In the genomic region with DNA sequence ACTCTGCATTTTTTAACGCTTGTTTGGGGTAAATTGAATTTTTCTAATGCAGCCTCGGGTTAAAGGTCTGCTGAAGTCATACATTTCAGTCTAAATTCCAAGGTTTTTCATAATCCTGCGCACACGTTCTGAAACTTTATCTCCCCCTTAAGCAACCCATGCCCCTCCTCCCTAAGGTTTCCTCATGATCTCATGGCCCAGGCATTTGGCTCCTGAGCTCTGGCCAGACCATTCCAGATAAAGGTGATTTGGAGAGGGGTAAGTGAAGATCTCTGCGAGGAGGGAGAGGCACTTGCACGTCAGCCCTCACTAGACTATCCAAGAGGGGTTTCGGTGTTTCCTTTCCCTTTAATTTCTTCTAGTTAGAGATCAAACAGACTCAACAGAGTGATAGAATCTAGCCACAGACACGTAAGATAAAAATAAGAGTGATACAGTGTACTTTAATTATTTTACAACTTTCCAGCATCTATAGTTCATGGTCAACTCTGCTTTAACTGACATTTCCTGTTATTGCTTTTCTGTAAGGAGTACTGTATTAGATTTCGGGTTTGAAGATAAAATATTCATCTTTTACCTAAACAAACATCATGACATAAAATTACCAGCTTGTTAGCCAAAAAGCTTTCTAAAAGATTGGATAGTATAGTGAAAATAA, we compare ENCODE assay signal across 9 mouse cellular contexts. TPM values are rescaled to one million over a fixed set of nuclear protein-coding genes. Genes with fewer than 3 reads are reported as not detected.
DNase-seq lines count a peak whose midpoint lies in the region; ATAC-seq and TF ChIP-seq lines count a peak whose summit lies in the region.
"Had no signal": no experiment of that assay in that cellular context is flagged by ENCODE, and none has a peak within 500 bp of the region (broad histone marks: within the 10 kb centered on the region; RNA-seq: fewer than 3 reads in every experiment).

No protein-coding gene starts in this region.

- no peaks in the 10 kb centered on the region for H3K4me1 ChIP-seq in limb, embryonic 11.5 days (ENCODE audit: control insufficient read depth, insufficient read depth, low read length)
- 0 out of 2 replicates have a peak, but pooled peaks cover 5% of the 10 kb centered on the region for H3K4me1 ChIP-seq in limb, embryonic 10.5 days
- 0 out of 2 replicates have a peak, but pooled peaks cover 2% of the 10 kb centered on the region for H3K4me1 ChIP-seq in intestine, embryonic 16.5 days (ENCODE audit: control insufficient read depth, insufficient read depth, low read length)
- peaks cover 12% of the 10 kb centered on the region for H3K4me1 ChIP-seq in stomach, embryonic 14.5 days (ENCODE audit: control insufficient read depth, insufficient read depth, low read length)
- no peaks in the 10 kb centered on the region for H3K4me1 ChIP-seq in cerebellum, adult 2 months (ENCODE audit: control insufficient read depth, insufficient read depth, low read length)
- no peaks in the 10 kb centered on the region for H3K4me1 ChIP-seq in thymus, adult 2 months (replicated peaks; ENCODE audit: control insufficient read depth, insufficient read depth, low read length)

- WGBS in limb, embryonic 11.5 days = 49% methylated on average over 9 of the region's 9 CpGs
- WGBS in limb, embryonic 10.5 days = 51% methylated on average over 9 of the region's 9 CpGs
- 27% methylated on average over 9 of the region's 9 CpGs for WGBS in intestine, embryonic 16.5 days
- 20% methylated on average over 9 of the region's 9 CpGs for WGBS in stomach, embryonic 14.5 days
- WGBS in cerebellum, adult 2 months = 82% methylated on average over 9 of the region's 9 CpGs
- WGBS in thymus, adult 2 months = 51% methylated on average over 9 of the region's 9 CpGs

- no peaks in the 10 kb centered on the region for H3K27me3 ChIP-seq in limb, embryonic 11.5 days (ENCODE audit: control insufficient read depth, insufficient read depth, low read length)
- no peaks in the 10 kb centered on the region for H3K27me3 ChIP-seq in limb, embryonic 10.5 days (ENCODE audit: low read depth, poor library complexity, severe bottlenecking)
- H3K27me3 ChIP-seq in intestine, embryonic 16.5 days (replicated peaks; ENCODE audit: control insufficient read depth, insufficient read depth, low read length) = no peaks in the 10 kb centered on the region
- H3K27me3 ChIP-seq in stomach, embryonic 14.5 days (ENCODE audit: control insufficient read depth, insufficient read depth, low read length) = no peaks in the 10 kb centered on the region
- H3K27me3 ChIP-seq in cerebellum, adult 2 months (ENCODE audit: control insufficient read depth, insufficient read depth, low read length) = no peaks in the 10 kb centered on the region
- no peaks in the 10 kb centered on the region for H3K27me3 ChIP-seq in thymus, adult 2 months (ENCODE audit: control insufficient read depth, insufficient read depth, low read length)

- no peaks in the 10 kb centered on the region for H3K9me3 ChIP-seq in limb, embryonic 11.5 days (ENCODE audit: control insufficient read depth, low read length)
- H3K9me3 ChIP-seq in limb, embryonic 10.5 days (replicated peaks) = no peaks in the 10 kb centered on the region
- H3K9me3 ChIP-seq in intestine, embryonic 16.5 days (ENCODE audit: control insufficient read depth, low read length) = no peaks in the 10 kb centered on the region
- H3K9me3 ChIP-seq in stomach, embryonic 14.5 days (ENCODE audit: control insufficient read depth, low read depth, low read length) = no peaks in the 10 kb centered on the region

- no peak for TF ChIP-seq CTCF in cerebellum, adult 2 months (IDR thresholded peaks at IDR 0.05; ENCODE audit: borderline replicate concordance, insufficient read depth, low read depth, low read length)
- TF ChIP-seq CTCF in thymus, adult 2 months (IDR thresholded peaks at IDR 0.05; ENCODE audit: borderline replicate concordance, control insufficient read depth, extremely low read depth, insufficient read depth, low read length, poor library complexity) = no peak

- H3K4me3 ChIP-seq in limb, embryonic 11.5 days (ENCODE audit: low read depth, low read length) = no peak overlapping the region
- no peak overlapping the region for H3K4me3 ChIP-seq in limb, embryonic 10.5 days
- H3K4me3 ChIP-seq in intestine, embryonic 16.5 days (ENCODE audit: low read length) = no peak overlapping the region
- no peak overlapping the region for H3K4me3 ChIP-seq in stomach, embryonic 14.5 days (ENCODE audit: low read depth, low read length)
- H3K4me3 ChIP-seq in cerebellum, adult 2 months (replicated peaks; ENCODE audit: insufficient read depth, low read depth, low read length) = no peak overlapping the region
- H3K4me3 ChIP-seq in thymus, adult 2 months (ENCODE audit: control insufficient read depth, insufficient read depth, low read length) = no peak overlapping the region
- H3K4me3 ChIP-seq: erythroblast, embryonic 14.5 days had no signal

- H3K9ac ChIP-seq in limb, embryonic 11.5 days (ENCODE audit: low read length) = no peak overlapping the region
- no peak overlapping the region for H3K9ac ChIP-seq in intestine, embryonic 16.5 days (ENCODE audit: low read depth, low read length)
- no peak overlapping the region for H3K9ac ChIP-seq in stomach, embryonic 14.5 days (replicated peaks; ENCODE audit: low read depth, low read length)

- no peaks in the 10 kb centered on the region for H3K36me3 ChIP-seq in limb, embryonic 11.5 days (ENCODE audit: control insufficient read depth, insufficient read depth, low read length)
- no peaks in the 10 kb centered on the region for H3K36me3 ChIP-seq in limb, embryonic 10.5 days
- H3K36me3 ChIP-seq in intestine, embryonic 16.5 days (ENCODE audit: control insufficient read depth, insufficient read depth, low read length) = no peaks in the 10 kb centered on the region
- no peaks in the 10 kb centered on the region for H3K36me3 ChIP-seq in stomach, embryonic 14.5 days (ENCODE audit: control insufficient read depth, insufficient read depth, low read length)
- H3K36me3 ChIP-seq in thymus, adult 2 months (ENCODE audit: control insufficient read depth, insufficient read depth, low read length) = no peaks in the 10 kb centered on the region

- no peak overlapping the region for H3K4me2 ChIP-seq in limb, embryonic 11.5 days (ENCODE audit: low read depth, severe bottlenecking)
- no peak overlapping the region; the same call in 1 of the 2 replicates for H3K4me2 ChIP-seq in intestine, embryonic 16.5 days (ENCODE audit: low read depth, low read length)
- no peak overlapping the region for H3K4me2 ChIP-seq in stomach, embryonic 14.5 days (replicated peaks; ENCODE audit: low read depth, low read length)

- no peak for TF ChIP-seq POLR2A in cerebellum, adult 2 months (IDR thresholded peaks at IDR 0.05; ENCODE audit: borderline replicate concordance, insufficient read depth, low read length)
- TF ChIP-seq POLR2A in thymus, adult 2 months (IDR thresholded peaks at IDR 0.05; ENCODE audit: control insufficient read depth, extremely low read depth, insufficient read depth, low read length, poor library complexity) = no peak

- no peak for DNase-seq in limb, embryonic 11.5 days (ENCODE audit: low spot score)
- DNase-seq in limb, embryonic 10.5 days (ENCODE audit: low spot score) = no peak
- peak; percentile 29 for DNase-seq in forelimb bud, embryonic 11.5 days (ENCODE audit: low read depth, low spot score)
- DNase-seq in cerebellum, adult 2 months = no peak
- DNase-seq in spleen, adult 18-20 months = no peak
- DNase-seq in thymus, adult 2 months = no peak

- ATAC-seq in limb, embryonic 11.5 days (ENCODE audit: insufficient number of reproducible peaks, low FRiP score, low TSS enrichment, low read depth) = peak; percentile 67; the same call in 1 of the 2 replicates
- ATAC-seq in intestine, embryonic 16.5 days = peak; percentile 84
- ATAC-seq in stomach, embryonic 14.5 days (ENCODE audit: insufficient number of reproducible peaks, insufficient read depth, low FRiP score, low read depth) = 0 out of 2 replicates have a peak, but pooled peaks have one; percentile 24

- no peak overlapping the region for H3K27ac ChIP-seq in limb, embryonic 11.5 days (replicated peaks; ENCODE audit: low read depth, low read length)
- H3K27ac ChIP-seq in limb, embryonic 10.5 days = no peak overlapping the region
- 0 out of 2 replicates have a peak overlapping the region, but pooled peaks have one; percentile 45 for H3K27ac ChIP-seq in intestine, embryonic 16.5 days (ENCODE audit: low read length)
- H3K27ac ChIP-seq in stomach, embryonic 14.5 days (ENCODE audit: low read length) = no peak overlapping the region
- H3K27ac ChIP-seq in cerebellum, adult 2 months (ENCODE audit: insufficient read depth, low read length) = no peak overlapping the region
- no peak overlapping the region for H3K27ac ChIP-seq in thymus, adult 2 months (ENCODE audit: control insufficient read depth, insufficient read depth, low read length)

RNA-seq across cellular contexts. Expression of gene Klf6, which starts 35.0 kb away (rescaled TPM):
- 22.0 and 23.9 TPM in 2 replicates for polyA plus RNA-seq in limb, embryonic 11.5 days (2014; fragmentation: Nextera tagmentation; extraction: Ambion mirVana)
- 19.4 and 19.6 TPM in 2 replicates for polyA plus RNA-seq in limb, embryonic 10.5 days (2016; fragmentation: Nextera tagmentation; extraction: Ambion mirVana)
- 66.9 and 71.5 TPM in 2 replicates for polyA plus RNA-seq in intestine, embryonic 16.5 days (2015; fragmentation: Nextera tagmentation; extraction: Ambion mirVana)
- 87.3 and 90.3 TPM in 2 replicates for polyA plus RNA-seq in stomach, embryonic 14.5 days (2014; fragmentation: Nextera tagmentation; extraction: Ambion mirVana)
- polyA plus RNA-seq in cerebellum, adult 2 months (2012; rRNA removed) = 11.8 and 12.3 TPM in 2 replicates
- polyA plus RNA-seq in thymus, adult 2 months (2012; rRNA removed) = 21.8 and 23.0 TPM in 2 replicates

Comparison
In these comparisons a context has a peak if more than half of its experiments do, and no peak if none do; other contexts are left out.
1. ATAC-seq: peak in every context shown above with its lines; median percentile 84 in intestine, embryonic 16.5 days; 67 in limb, embryonic 11.5 days; 24 in stomach, embryonic 14.5 days.